Mouse (Mus musculus): ENCODE measurements at regions not wholly inside any gene's neighbourhood (a gene's known extent, or its start where the extent isn't known, plus 50 kb on each side); places are given as distances from the start of the nearest gene placed in this dataset.

- no peak for TF ChIP-seq CTCF (IDR thresholded peaks at IDR 0.05; ENCODE audit: low read depth)
- no peak for TF ChIP-seq EP300 (IDR thresholded peaks at IDR 0.05; ENCODE audit: low read depth)
Measured at GRCm38 (mm10) chr10:21218431-21218830, 57.6 kb upstream of the Myb start.
